Mouse (Mus musculus): ENCODE measurements at regions not wholly inside any gene's neighbourhood (a gene's known extent, or its start where the extent isn't known, plus 50 kb on each side); places are given as distances from the start of the nearest gene placed in this dataset.

- DNase-seq (ENCODE audit: low spot score in 2 of 2), result no peak
These were observed 312.6 kb downstream of the Ajap1 start for GRCm38 (mm10) chr4:153169991-153170390.

DNA sequence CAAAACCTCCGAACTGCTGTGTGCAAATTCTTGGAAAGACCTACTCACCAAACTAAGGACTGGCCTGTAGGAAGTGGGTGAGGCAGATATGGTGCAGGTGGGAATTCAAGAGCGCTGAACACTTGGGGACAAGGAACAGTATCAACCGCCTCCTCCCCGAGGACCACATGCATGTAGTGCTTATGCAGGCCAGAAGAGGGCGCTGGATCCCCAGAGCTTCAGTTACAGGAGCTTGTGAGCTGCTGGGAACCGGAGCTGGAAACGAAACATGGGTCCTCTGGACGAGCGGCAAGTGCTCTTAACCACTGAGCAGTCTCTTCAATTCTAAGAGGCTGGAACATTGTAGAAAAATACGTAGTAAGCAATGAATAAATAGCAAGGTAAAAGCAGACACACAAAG lies 317.8 kb downstream of the Ajap1 start:
- no peak for DNase-seq (ENCODE audit: low spot score in 2 of 2)

DNA sequence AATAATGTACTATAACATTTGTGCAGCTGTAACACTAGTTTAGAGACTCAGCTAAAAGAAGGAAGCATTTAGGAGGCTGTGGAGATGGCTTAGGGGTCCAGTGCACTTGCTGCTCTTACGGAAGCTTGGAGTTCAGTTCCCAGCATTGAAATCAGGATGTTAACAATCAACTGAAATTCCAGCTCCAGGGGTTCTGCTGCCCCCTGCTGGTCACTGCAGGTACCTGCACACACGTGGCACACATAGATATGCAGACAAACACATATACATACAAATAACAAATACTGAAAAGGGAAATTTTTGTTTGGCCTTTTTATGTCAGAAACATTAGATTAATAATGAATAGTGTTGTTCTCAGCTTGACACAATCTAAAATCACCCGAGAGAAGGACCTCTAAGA lies 322.5 kb downstream of the Ajap1 start:
- DNase-seq (ENCODE audit: low spot score in 2 of 2), result no peak

DNA sequence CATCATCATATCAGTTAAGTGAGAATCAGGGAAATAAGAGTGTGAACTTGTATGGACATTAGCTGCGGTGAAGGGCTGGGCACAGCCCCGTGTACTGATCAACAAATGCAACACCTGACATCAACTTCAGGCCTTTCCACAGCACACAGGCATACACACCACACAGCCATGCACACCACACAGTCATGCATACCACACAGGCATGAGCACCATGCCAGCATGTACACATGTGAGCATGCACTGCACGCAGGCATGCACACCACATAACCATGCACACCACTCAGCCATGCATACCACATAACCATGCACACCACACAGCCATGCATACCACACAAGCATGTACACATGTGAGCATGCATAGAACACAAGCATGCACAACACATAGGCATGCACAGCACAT lies 325.0 kb downstream of the Ajap1 start:
- DNase-seq (ENCODE audit: low spot score in 2 of 2), result no peak

DNA sequence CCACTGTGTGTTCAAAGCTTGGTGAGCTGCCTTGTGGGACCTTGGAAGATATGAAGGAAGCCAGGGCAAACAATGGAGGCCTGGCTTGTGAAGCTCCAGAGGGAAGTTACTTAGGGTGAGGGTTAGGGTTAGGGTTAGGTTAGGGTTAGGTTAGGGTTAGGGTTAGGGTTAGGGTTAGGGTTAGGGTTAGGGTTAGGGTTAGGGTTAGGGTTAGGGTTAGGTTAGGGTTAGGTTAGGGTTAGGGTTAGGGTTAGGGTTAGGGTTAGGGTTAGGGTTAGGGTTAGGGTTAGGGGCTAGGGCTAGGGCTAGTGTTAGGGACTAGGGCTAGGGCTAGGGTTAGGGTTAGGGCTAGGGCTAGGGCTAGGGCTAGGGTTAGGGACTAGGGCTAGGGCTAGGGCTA lies 329.7 kb downstream of the Ajap1 start:
- DNase-seq (ENCODE audit: low spot score in 2 of 2), result peak in 1 of 2 experiments; percentile 30

DNA sequence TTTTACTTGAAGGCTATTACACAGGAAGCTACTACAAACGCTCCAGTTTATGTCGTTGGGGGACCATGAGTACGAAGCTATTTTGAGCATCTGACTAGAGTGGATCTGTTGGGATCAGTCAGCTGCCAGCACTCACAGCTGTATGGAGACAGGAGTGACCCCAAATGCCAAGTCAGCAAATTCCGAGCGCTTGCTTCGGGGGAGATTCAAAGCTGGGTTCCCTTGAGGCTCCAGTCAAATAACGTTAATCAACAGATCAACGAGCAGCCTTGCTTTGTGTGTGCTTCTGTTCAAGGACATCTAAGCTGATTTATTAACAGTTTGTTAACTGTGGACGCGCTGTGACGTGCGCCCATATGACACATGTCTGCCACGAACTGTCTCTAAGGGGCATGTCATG lies 349.5 kb downstream of the Ajap1 start:
- DNase-seq (ENCODE audit: low spot score in 2 of 2), result no peak

DNA sequence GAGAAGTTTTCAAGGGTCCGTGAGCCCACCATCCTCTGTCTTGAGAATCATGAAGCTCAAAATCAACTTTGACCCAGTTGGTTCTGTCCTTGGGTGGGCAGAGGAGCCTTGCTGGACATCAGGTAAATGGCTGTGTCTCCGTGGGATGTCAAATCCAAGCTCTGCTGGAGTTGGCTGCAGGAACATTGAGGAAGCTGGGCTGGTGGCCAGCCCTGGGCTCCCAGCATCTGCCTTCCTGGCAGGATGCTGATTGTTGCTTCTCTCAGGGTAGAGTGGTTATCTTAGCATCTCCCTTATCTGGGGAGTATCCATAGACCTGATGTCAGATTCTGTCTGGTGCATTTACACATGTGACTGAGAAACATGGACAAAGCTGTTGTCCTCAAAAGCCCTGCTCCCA lies 353.3 kb downstream of the Ajap1 start:
- DNase-seq (ENCODE audit: low spot score in 2 of 2), result no peak

DNA sequence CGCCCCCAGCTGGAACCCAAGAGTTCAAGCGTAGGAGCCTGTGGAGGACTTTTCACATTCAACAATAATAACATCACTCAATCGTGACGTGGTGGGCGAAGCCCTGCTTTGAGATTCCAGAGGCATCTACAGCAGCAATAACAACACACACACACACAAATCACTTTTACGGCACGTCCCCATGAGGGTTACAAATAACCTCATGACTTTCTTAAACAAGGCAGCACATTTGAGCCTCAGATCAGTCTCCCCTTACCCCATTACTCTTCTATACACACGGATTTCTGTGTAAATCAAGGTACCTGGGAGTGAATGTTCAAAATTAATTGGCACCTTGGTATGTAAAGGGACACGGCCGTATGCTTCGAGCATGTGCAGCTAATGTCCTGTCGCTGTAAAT lies 354.4 kb downstream of the Ajap1 start:
- DNase-seq (ENCODE audit: low spot score in 2 of 2), result no peak

DNA sequence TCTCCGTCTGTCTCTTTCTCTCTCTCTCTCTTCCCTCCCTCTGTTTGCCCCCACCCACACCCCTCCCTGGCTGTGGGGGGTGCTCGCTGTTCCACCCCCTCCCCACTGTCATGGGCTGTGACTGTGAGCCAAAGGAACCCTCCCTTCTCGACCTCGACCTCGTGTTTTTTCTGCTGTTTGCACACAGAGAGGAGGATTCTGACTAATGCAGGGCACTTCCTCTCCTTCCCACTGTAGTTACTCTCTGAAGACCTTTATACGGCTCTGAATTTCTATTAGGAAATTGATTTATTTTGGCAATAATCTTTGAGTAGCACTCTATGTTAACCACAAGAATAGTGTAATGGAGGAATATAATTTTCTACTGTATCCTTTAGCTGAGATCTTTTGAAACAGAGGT lies 362.1 kb downstream of the Ajap1 start:
- DNase-seq (ENCODE audit: low spot score in 2 of 2), result no peak

- no peak for DNase-seq (ENCODE audit: low spot score in 2 of 2)
These were observed 362.9 kb downstream of the Ajap1 start for GRCm38 (mm10) chr4:153119647-153120102.

- DNase-seq (ENCODE audit: low spot score in 2 of 2), result no peak
These were observed 363.6 kb downstream of the Ajap1 start for GRCm38 (mm10) chr4:153118824-153119646.

DNA sequence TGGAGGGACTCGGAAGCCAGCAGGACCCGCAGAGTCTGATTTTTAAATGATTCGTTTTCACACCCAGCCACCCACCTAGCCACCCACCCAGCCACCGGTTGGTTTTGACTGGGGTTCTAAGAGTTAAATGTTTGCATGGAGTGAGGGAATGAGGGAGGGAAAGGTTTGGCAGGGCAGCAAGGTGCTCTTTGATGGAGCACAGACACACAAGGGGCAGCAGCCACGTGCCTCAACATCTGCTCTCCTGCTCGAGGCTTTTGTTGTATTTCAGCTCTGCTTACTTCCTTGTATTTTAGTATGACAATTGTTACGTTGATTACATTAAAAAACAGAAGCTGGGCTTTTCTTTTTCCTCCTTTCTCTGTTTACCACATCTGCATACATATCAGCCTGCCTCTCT lies 367.6 kb downstream of the Ajap1 start:
- no peak for DNase-seq (ENCODE audit: low spot score in 2 of 2)

- no peak for DNase-seq (ENCODE audit: low spot score in 2 of 2)
These were observed 369.0 kb downstream of the Ajap1 start for GRCm38 (mm10) chr4:153113577-153113976.

DNA sequence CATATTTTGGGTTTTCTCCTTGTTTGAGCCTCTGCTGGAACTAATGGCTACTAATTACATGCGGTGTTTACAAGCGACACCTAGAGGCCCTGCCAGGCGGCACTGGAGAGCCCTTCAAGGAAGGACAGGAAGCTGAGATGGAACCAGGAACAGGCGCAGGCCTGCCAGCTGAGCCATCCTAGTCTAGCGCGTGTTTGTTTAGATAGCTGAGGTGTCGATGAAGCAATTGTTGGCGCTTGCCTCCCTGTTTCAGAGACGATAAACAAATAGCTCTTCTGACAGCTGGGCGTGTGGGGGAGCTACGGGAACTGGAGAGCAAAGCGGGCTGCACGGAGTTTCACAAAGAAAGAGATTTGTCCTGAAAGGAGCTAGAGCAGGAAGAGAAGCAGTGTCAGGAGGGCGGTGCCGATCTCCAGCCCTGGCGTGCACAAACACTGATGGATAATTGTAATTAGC lies 372.3 kb downstream of the Ajap1 start:
- no peak for DNase-seq (ENCODE audit: low spot score in 2 of 2)

- DNase-seq (ENCODE audit: low spot score in 2 of 2), result no peak
These were observed 384.0 kb downstream of the Ajap1 start for GRCm38 (mm10) chr4:153098591-153098990.

- no peak for DNase-seq (ENCODE audit: low spot score in 2 of 2)
These were observed 385.0 kb downstream of the Ajap1 start for GRCm38 (mm10) chr4:153097601-153098000.

GRCm38 (mm10) chr4:153093129-153093528 lies 389.5 kb downstream of the Ajap1 start:
- DNase-seq (ENCODE audit: low spot score in 2 of 2), result no peak

- DNase-seq (ENCODE audit: low spot score in 2 of 2), result no peak
These were observed 400.4 kb downstream of the Ajap1 start for GRCm38 (mm10) chr4:153082166-153082565.

DNA sequence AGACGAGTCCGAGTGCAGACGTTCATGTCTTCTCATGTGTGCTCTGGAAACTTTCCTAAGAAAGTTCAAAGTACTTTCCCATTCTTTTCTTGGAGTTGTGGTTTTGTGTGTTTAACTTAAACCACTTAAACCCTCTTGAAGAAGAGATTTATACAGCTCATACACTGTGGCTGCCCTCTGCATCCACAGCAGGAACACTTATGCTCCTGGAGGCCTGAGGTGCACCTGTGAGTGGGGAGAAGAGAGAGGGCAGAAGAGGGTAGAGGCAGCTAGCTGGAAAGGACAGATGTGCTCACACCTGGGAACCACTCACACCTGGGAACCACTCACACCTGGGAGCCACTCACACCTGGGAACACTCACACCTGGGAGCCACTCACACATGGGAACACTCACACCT lies 408.0 kb downstream of the Ajap1 start:
- no peak for DNase-seq (ENCODE audit: low spot score in 2 of 2)

- no peak for DNase-seq (ENCODE audit: low spot score in 2 of 2)
These were observed 412.3 kb downstream of the Ajap1 start for GRCm38 (mm10) chr4:153070190-153070745.

- DNase-seq (ENCODE audit: low spot score in 2 of 2), result no peak
These were observed 414.1 kb downstream of the Ajap1 start for GRCm38 (mm10) chr4:153068484-153069033.

GRCm38 (mm10) chr4:153064021-153064605 lies 418.5 kb downstream of the Ajap1 start:
- DNase-seq (ENCODE audit: low spot score in 2 of 2), result no peak
